ENCODE assay signal across 8 mouse cellular contexts in genomic region chr9:119558119-119558854, GRCm38 (mm10). TPM values are rescaled to one million over a fixed set of nuclear protein-coding genes. Genes with fewer than 3 reads are reported as not detected.
DNase-seq lines count a peak whose midpoint lies in the region; ATAC-seq and TF ChIP-seq lines count a peak whose summit lies in the region.

No protein-coding gene starts in this region.

- H3K9ac ChIP-seq in forebrain, embryonic 16.5 days (replicated peaks; ENCODE audit: low read depth, low read length): no peak overlapping the region
- no peak overlapping the region for H3K9ac ChIP-seq in midbrain, embryonic 14.5 days (replicated peaks; ENCODE audit: low read length)
- no peak overlapping the region for H3K9ac ChIP-seq in midbrain, embryonic 13.5 days (replicated peaks)

- 27% methylated on average over 12 of the region's 12 CpGs for WGBS in forebrain, embryonic 10.5 days
- WGBS in forebrain, embryonic 16.5 days: 23% methylated on average over 12 of the region's 12 CpGs
- 18% methylated on average over 12 of the region's 12 CpGs for WGBS in midbrain, embryonic 14.5 days
- WGBS in midbrain, embryonic 13.5 days: 14% methylated on average over 12 of the region's 12 CpGs

- no peaks in the 10 kb centered on the region for H3K36me3 ChIP-seq in forebrain, embryonic 10.5 days (replicated peaks)
- no peaks in the 10 kb centered on the region for H3K36me3 ChIP-seq in forebrain, embryonic 16.5 days (ENCODE audit: control insufficient read depth, insufficient read depth)
- H3K36me3 ChIP-seq in midbrain, embryonic 14.5 days (ENCODE audit: control insufficient read depth, insufficient read depth, low read length): no peaks in the 10 kb centered on the region
- H3K36me3 ChIP-seq in midbrain, embryonic 13.5 days: no peaks in the 10 kb centered on the region

- H3K9me3 ChIP-seq in forebrain, embryonic 10.5 days: no peaks in the 10 kb centered on the region
- H3K9me3 ChIP-seq in forebrain, embryonic 16.5 days (ENCODE audit: control insufficient read depth, low read length): no peaks in the 10 kb centered on the region
- no peaks in the 10 kb centered on the region for H3K9me3 ChIP-seq in midbrain, embryonic 14.5 days (ENCODE audit: control insufficient read depth, low read length)
- H3K9me3 ChIP-seq in midbrain, embryonic 13.5 days: no peaks in the 10 kb centered on the region

- H3K4me2 ChIP-seq in forebrain, embryonic 16.5 days (ENCODE audit: low read length): no peak overlapping the region
- H3K4me2 ChIP-seq in midbrain, embryonic 14.5 days (ENCODE audit: low read length): no peak overlapping the region
- no peak overlapping the region for H3K4me2 ChIP-seq in midbrain, embryonic 13.5 days (replicated peaks)

- peak; percentile 70 for DNase-seq in forebrain, embryonic 10.5 days (ENCODE audit: extremely low spot score, low spot score)
- peak; percentile 78 for DNase-seq in midbrain, embryonic 14.5 days
- peak; percentile 46 for DNase-seq in brain, embryonic 14.5 days (ENCODE audit: low read depth)
- peak; percentile 55 for DNase-seq in induced T-regulatory cell, adult 2 months (ENCODE audit: low read depth)
- peak; percentile 34 to 48 for DNase-seq in lung, postnatal 4 days
- DNase-seq in urinary bladder, postnatal 25 days (ENCODE audit: low spot score): peak; percentile 40

- TF ChIP-seq POLR2A in brain, embryonic 14.5 days (IDR thresholded peaks at IDR 0.05; ENCODE audit: borderline replicate concordance, extremely low read depth, insufficient read depth, insufficient read length, poor library complexity, severe bottlenecking): no peak

- no peak; the same call in 1 of the 2 replicates for ATAC-seq in forebrain, embryonic 16.5 days
- no peak for ATAC-seq in midbrain, embryonic 14.5 days (ENCODE audit: low FRiP score, low TSS enrichment)
- ATAC-seq in midbrain, embryonic 13.5 days: no peak

- peaks cover 49% of the 10 kb centered on the region for H3K4me1 ChIP-seq in forebrain, embryonic 10.5 days
- H3K4me1 ChIP-seq in forebrain, embryonic 16.5 days (replicated peaks; ENCODE audit: control insufficient read depth, insufficient read depth, low read length): peaks cover 11% of the 10 kb centered on the region
- H3K4me1 ChIP-seq in midbrain, embryonic 14.5 days (ENCODE audit: control insufficient read depth, insufficient read depth, low read length): 0 out of 2 replicates have a peak, but pooled peaks cover 6% of the 10 kb centered on the region
- H3K4me1 ChIP-seq in midbrain, embryonic 13.5 days (replicated peaks): peaks cover 10% of the 10 kb centered on the region

- no peak overlapping the region for H3K4me3 ChIP-seq in forebrain, embryonic 10.5 days
- H3K4me3 ChIP-seq in forebrain, embryonic 16.5 days (replicated peaks; ENCODE audit: low read length): no peak overlapping the region
- no peak overlapping the region for H3K4me3 ChIP-seq in midbrain, embryonic 14.5 days (replicated peaks; ENCODE audit: low read depth, low read length)
- no peak overlapping the region for H3K4me3 ChIP-seq in midbrain, embryonic 13.5 days (replicated peaks)

- peaks cover 69% of the 10 kb centered on the region for H3K27me3 ChIP-seq in forebrain, embryonic 10.5 days (ENCODE audit: poor library complexity, severe bottlenecking)
- no peaks in the 10 kb centered on the region for H3K27me3 ChIP-seq in forebrain, embryonic 16.5 days (replicated peaks; ENCODE audit: control insufficient read depth, insufficient read depth, low read length)
- peaks cover 55% of the 10 kb centered on the region for H3K27me3 ChIP-seq in midbrain, embryonic 14.5 days (ENCODE audit: control insufficient read depth, insufficient read depth, low read length)
- H3K27me3 ChIP-seq in midbrain, embryonic 13.5 days: peaks cover 99% of the 10 kb centered on the region

- peak; percentile 85 for TF ChIP-seq CTCF in brain, embryonic 14.5 days (IDR thresholded peaks at IDR 0.05; ENCODE audit: borderline replicate concordance, extremely low read depth, insufficient read depth, insufficient read length)

- peak overlapping the region; percentile 9; the same call in 1 of the 2 replicates for H3K27ac ChIP-seq in forebrain, embryonic 10.5 days
- H3K27ac ChIP-seq in forebrain, embryonic 16.5 days (ENCODE audit: low read length): no peak overlapping the region
- H3K27ac ChIP-seq in midbrain, embryonic 14.5 days (replicated peaks; ENCODE audit: low read depth, low read length): no peak overlapping the region
- no peak overlapping the region for H3K27ac ChIP-seq in midbrain, embryonic 13.5 days

RNA-seq across cellular contexts. Expression of gene Scn5a, which starts 20.5 kb away (rescaled TPM):
- 2.9 and 3.6 TPM in 2 replicates for polyA plus RNA-seq in forebrain, embryonic 10.5 days (2016; fragmentation: Nextera tagmentation; extraction: Ambion mirVana)
- polyA plus RNA-seq in forebrain, embryonic 16.5 days (2015; fragmentation: Nextera tagmentation; extraction: Ambion mirVana): 0.82 and 1.4 TPM in 2 replicates
- 0.11 and 0.32 TPM in 2 replicates for polyA plus RNA-seq in midbrain, embryonic 14.5 days (2014; fragmentation: Nextera tagmentation; extraction: Ambion mirVana)
- polyA plus RNA-seq in midbrain, embryonic 13.5 days (2015; fragmentation: Nextera tagmentation; extraction: Ambion mirVana): 0.14 and 0.20 TPM in 2 replicates
- polyA plus RNA-seq in brain, embryonic 14.5 days (2012; rRNA removed): 0.97 and 1.5 TPM in 2 replicates
